Mouse (Mus musculus): ENCODE measurements around the gene Sobp. TPM values are rescaled to one million over a fixed set of nuclear protein-coding genes. Genes with fewer than 3 reads are reported as not detected.

The Sobp gene
- polyA plus RNA-seq, 1 experiment: 0.36 TPM

DNA sequence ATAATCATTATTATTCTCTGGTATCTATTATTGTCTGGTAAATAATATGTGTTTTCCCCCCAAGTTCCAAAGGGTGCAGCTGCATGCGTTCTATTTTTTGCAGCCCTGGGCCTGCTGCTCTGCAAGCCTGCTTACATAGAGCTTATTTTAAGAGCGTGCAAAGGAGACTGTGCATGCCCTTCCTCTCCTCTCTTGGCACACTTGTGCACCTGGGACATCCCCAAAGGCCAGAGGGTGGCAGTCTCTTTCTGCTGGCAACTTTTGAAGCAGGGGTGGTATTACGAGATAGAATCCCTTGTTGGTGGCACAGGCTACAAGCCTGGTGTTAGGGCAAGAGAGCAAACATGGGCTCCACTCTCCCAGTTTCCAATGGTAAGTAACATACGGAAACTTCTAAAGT is 167.8 kb downstream of the Sobp start:
- no peak overlapping the region for H3K4me3 ChIP-seq (ENCODE audit: low read depth, low read length)
- TF ChIP-seq CTCF (IDR thresholded peaks at IDR 0.05; ENCODE audit: low read depth, low read length) (no peak), POLR2A (IDR thresholded peaks at IDR 0.05; ENCODE audit: insufficient read depth, low read length) (no peak), EP300 (IDR thresholded peaks at IDR 0.05; ENCODE audit: insufficient read depth, low read depth, low read length) (no peak)

DNA sequence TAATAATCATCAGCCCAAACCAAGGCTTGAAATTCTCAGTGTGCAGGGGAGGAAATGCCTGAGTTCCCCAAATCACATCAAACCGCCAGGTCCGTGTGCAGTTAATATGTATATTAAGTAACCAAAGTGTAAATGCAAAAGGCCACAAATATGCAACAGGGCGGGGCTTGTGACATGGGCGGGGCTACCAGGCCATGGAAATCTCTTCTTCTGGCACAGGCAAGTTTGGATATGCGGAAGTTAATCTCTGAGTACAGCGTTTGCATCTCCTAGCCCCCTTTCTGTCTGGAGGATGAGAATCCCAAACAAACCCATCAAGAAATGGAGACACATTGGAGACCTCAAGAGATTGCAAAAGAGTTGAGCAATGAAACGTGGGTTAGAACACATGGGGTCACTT is 168.7 kb downstream of the Sobp start:
- Histone ChIP-seq H3K4me1 (ENCODE audit: control insufficient read depth, insufficient read depth, low read length) (no peaks in the 10 kb centered on the region), H3K27me3 (ENCODE audit: control insufficient read depth, insufficient read depth, low read length, poor library complexity, severe bottlenecking) (no peaks in the 10 kb centered on the region), H3K4me3 (ENCODE audit: low read depth, low read length) (no peak overlapping the region), H3K9me3 (replicated peaks; ENCODE audit: control insufficient read depth, insufficient read depth, low read length, poor library complexity, severe bottlenecking) (no peaks in the 10 kb centered on the region), H3K9ac (ENCODE audit: low read depth, poor library complexity, severe bottlenecking) (no peak overlapping the region), H3K27ac (ENCODE audit: insufficient read depth, low read length) (no peak overlapping the region), H3K36me3 (ENCODE audit: control insufficient read depth, insufficient read depth, low read length, poor library complexity, severe bottlenecking) (no peaks in the 10 kb centered on the region)
- TF ChIP-seq POLR2A (IDR thresholded peaks at IDR 0.05; ENCODE audit: insufficient read depth, low read length) (no peak), CTCF (IDR thresholded peaks at IDR 0.05; ENCODE audit: low read depth, low read length) (no peak), EP300 (IDR thresholded peaks at IDR 0.05; ENCODE audit: insufficient read depth, low read depth, low read length) (no peak)

More for the DNA sequence above, 167.8 kb downstream of the Sobp start:
- no peaks in the 10 kb centered on the region for H3K36me3 ChIP-seq (ENCODE audit: control insufficient read depth, insufficient read depth, low read length, poor library complexity, severe bottlenecking)
- no peaks in the 10 kb centered on the region for H3K9me3 ChIP-seq (replicated peaks; ENCODE audit: control insufficient read depth, insufficient read depth, low read length, poor library complexity, severe bottlenecking)
- H3K4me1 ChIP-seq (ENCODE audit: control insufficient read depth, insufficient read depth, low read length): no peaks in the 10 kb centered on the region
- no peak overlapping the region for H3K9ac ChIP-seq (ENCODE audit: low read depth, poor library complexity, severe bottlenecking)
- H3K27me3 ChIP-seq (ENCODE audit: control insufficient read depth, insufficient read depth, low read length, poor library complexity, severe bottlenecking): no peaks in the 10 kb centered on the region
- H3K27ac ChIP-seq (ENCODE audit: insufficient read depth, low read length): no peak overlapping the region

GRCm38 (mm10) chr10:43005031-43005430 is 169.3 kb downstream of the Sobp start:
- Histone ChIP-seq H3K4me3 (ENCODE audit: low read depth, low read length) (no peak overlapping the region), H3K27ac (ENCODE audit: insufficient read depth, low read length) (no peak overlapping the region), H3K27me3 (ENCODE audit: control insufficient read depth, insufficient read depth, low read length, poor library complexity, severe bottlenecking) (no peaks in the 10 kb centered on the region), H3K9ac (ENCODE audit: low read depth, poor library complexity, severe bottlenecking) (no peak overlapping the region), H3K9me3 (replicated peaks; ENCODE audit: control insufficient read depth, insufficient read depth, low read length, poor library complexity, severe bottlenecking) (no peaks in the 10 kb centered on the region), H3K36me3 (ENCODE audit: control insufficient read depth, insufficient read depth, low read length, poor library complexity, severe bottlenecking) (no peaks in the 10 kb centered on the region), H3K4me1 (ENCODE audit: control insufficient read depth, insufficient read depth, low read length) (no peaks in the 10 kb centered on the region)
- TF ChIP-seq EP300 (IDR thresholded peaks at IDR 0.05; ENCODE audit: insufficient read depth, low read depth, low read length) (no peak), POLR2A (IDR thresholded peaks at IDR 0.05; ENCODE audit: insufficient read depth, low read length) (no peak), CTCF (IDR thresholded peaks at IDR 0.05; ENCODE audit: low read depth, low read length) (no peak)

GRCm38 (mm10) chr10:43004174-43004734 is 170.1 kb downstream of the Sobp start:
- Histone ChIP-seq H3K9me3 (replicated peaks; ENCODE audit: control insufficient read depth, insufficient read depth, low read length, poor library complexity, severe bottlenecking) (no peaks in the 10 kb centered on the region), H3K4me3 (ENCODE audit: low read depth, low read length) (no peak overlapping the region), H3K36me3 (ENCODE audit: control insufficient read depth, insufficient read depth, low read length, poor library complexity, severe bottlenecking) (no peaks in the 10 kb centered on the region), H3K9ac (ENCODE audit: low read depth, poor library complexity, severe bottlenecking) (no peak overlapping the region), H3K27ac (ENCODE audit: insufficient read depth, low read length) (no peak overlapping the region), H3K27me3 (ENCODE audit: control insufficient read depth, insufficient read depth, low read length, poor library complexity, severe bottlenecking) (no peaks in the 10 kb centered on the region), H3K4me1 (ENCODE audit: control insufficient read depth, insufficient read depth, low read length) (no peaks in the 10 kb centered on the region)
- no peak for TF ChIP-seq POLR2A (IDR thresholded peaks at IDR 0.05; ENCODE audit: insufficient read depth, low read length)
- TF ChIP-seq EP300 (IDR thresholded peaks at IDR 0.05; ENCODE audit: insufficient read depth, low read depth, low read length): no peak
- TF ChIP-seq CTCF (IDR thresholded peaks at IDR 0.05; ENCODE audit: low read depth, low read length): peak; percentile 4

DNA sequence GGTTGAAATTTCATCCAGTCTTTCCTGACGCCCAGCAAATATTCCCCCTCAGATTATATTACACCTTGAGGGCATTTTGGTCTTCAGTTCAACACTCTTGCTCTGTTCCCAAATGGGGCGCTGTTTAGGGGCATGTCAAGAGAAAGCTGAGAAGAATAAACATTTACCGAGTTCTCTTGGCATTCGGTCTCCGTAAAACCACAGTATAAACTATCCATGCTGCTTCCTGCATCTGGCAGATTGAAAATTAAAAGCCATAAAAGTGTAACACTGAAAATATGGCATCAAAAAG is 170.9 kb downstream of the Sobp start:
- TF ChIP-seq EP300 (IDR thresholded peaks at IDR 0.05; ENCODE audit: insufficient read depth, low read depth, low read length): no peak
- no peak for TF ChIP-seq CTCF (IDR thresholded peaks at IDR 0.05; ENCODE audit: low read depth, low read length)
- no peak for TF ChIP-seq POLR2A (IDR thresholded peaks at IDR 0.05; ENCODE audit: insufficient read depth, low read length)
- no peaks in the 10 kb centered on the region for H3K9me3 ChIP-seq (replicated peaks; ENCODE audit: control insufficient read depth, insufficient read depth, low read length, poor library complexity, severe bottlenecking)
- no peaks in the 10 kb centered on the region for H3K4me1 ChIP-seq (ENCODE audit: control insufficient read depth, insufficient read depth, low read length)
- no peak overlapping the region for H3K4me3 ChIP-seq (ENCODE audit: low read depth, low read length)
- no peaks in the 10 kb centered on the region for H3K27me3 ChIP-seq (ENCODE audit: control insufficient read depth, insufficient read depth, low read length, poor library complexity, severe bottlenecking)
- no peak overlapping the region for H3K27ac ChIP-seq (ENCODE audit: insufficient read depth, low read length)
- H3K36me3 ChIP-seq (ENCODE audit: control insufficient read depth, insufficient read depth, low read length, poor library complexity, severe bottlenecking): no peaks in the 10 kb centered on the region
- H3K9ac ChIP-seq (ENCODE audit: low read depth, poor library complexity, severe bottlenecking): no peak overlapping the region

DNA sequence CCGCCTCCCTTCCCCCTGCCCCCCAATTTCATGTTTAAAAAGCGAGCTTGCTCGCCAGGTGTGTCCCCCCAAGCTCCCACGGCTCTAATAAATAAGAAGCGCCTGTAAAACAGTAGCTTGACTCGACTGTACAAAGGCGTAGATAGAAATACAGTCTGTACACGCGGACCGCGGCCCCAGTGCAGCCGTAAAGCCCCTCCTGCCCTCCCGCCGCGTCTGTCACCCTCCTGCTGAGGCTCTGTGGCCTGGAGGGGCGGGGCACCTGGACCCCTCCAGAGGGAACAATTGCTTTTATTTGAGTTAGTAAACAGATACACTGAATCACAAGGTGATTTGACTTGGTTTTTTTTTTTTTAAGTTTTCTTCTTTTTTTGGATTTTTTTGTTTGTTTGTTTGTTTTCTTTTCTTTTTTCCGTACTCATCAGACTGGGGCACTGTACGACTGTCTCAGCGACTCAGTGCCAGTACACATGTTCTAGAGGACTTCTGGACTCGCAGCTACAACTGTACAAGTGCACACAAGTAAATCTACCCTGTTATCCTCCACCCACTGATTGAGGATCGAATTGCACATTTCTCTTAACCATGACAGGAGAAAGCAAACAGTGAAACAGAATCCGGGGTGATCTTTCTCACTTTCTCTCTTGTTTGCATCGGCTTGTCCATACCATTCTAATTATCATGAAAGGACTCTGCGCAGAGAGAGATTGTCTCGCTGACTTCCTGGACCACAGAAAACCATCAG is 171.4 kb downstream of the Sobp start:
- 0 out of 2 replicates have a peak overlapping the region, but pooled peaks have one; percentile 8 for H3K4me3 ChIP-seq (ENCODE audit: low read depth, low read length)
- H3K27me3 ChIP-seq (ENCODE audit: control insufficient read depth, insufficient read depth, low read length, poor library complexity, severe bottlenecking): no peaks in the 10 kb centered on the region
- no peaks in the 10 kb centered on the region for H3K9me3 ChIP-seq (replicated peaks; ENCODE audit: control insufficient read depth, insufficient read depth, low read length, poor library complexity, severe bottlenecking)
- no peak for TF ChIP-seq CTCF (IDR thresholded peaks at IDR 0.05; ENCODE audit: low read depth, low read length)
- 0 out of 2 replicates have a peak, but pooled peaks have one; percentile 45 for TF ChIP-seq EP300 (IDR thresholded peaks at IDR 0.05; ENCODE audit: insufficient read depth, low read depth, low read length)
- no peak overlapping the region for H3K27ac ChIP-seq (ENCODE audit: insufficient read depth, low read length)
- no peaks in the 10 kb centered on the region for H3K4me1 ChIP-seq (ENCODE audit: control insufficient read depth, insufficient read depth, low read length)
- no peaks in the 10 kb centered on the region for H3K36me3 ChIP-seq (ENCODE audit: control insufficient read depth, insufficient read depth, low read length, poor library complexity, severe bottlenecking)
- 0 out of 2 replicates have a peak overlapping the region, but pooled peaks have one; percentile 18 for H3K9ac ChIP-seq (ENCODE audit: low read depth, poor library complexity, severe bottlenecking)
